Comparison of ENCODE assay signal across 8 mouse cellular contexts in the genomic region with DNA sequence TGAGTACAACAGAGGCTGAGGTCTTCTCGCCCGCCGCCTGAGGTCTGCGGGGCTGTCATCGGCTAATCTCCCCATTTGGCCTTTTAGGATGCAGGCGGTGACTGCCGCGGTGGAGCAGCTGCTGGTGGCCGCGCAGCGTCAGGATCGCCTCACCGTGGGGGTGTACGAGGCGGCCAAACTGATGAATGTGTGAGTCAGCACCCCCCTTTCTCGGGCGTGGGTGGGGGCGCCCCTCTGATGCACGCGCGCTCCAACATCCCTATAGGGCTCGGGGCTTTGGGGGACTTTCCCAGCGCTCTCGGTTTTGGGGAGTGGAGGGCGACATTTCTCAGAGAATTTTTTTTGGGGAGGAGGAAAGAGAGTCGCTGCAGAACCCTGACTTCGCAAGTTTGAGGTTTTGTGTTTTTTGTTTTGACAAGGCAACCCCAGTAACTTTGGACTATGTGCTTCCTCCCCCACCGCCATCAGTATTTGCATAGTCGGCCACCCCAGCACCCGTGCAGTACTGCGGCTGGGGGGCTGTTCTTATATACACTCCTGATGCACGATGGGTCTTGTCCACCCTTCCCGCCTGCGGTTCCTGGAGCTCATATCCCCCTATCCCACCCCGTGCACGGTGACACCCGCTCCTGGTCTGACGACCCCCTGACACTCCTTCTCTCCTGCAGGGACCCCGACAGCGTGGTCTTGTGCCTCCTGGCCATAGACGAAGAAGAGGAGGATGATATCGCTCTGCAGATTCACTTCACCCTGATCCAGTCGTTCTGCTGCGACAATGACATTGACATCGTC. TPM values are rescaled to one million over a fixed set of nuclear protein-coding genes. Genes with fewer than 3 reads are reported as not detected.
DNase-seq lines count a peak whose midpoint lies in the region; ATAC-seq and TF ChIP-seq lines count a peak whose summit lies in the region.

No protein-coding gene starts in this region.

- no peak for ATAC-seq in kidney, embryonic 14.5 days (ENCODE audit: low FRiP score, low TSS enrichment)
- no peak for ATAC-seq in embryonic facial prominence, embryonic 12.5 days (ENCODE audit: insufficient number of reproducible peaks, insufficient read depth, low FRiP score, low TSS enrichment)
- ATAC-seq in midbrain, postnatal 0 days (ENCODE audit: low FRiP score): no peak

- peaks cover 42% of the 10 kb centered on the region for H3K4me1 ChIP-seq in kidney, embryonic 14.5 days (ENCODE audit: control insufficient read depth, insufficient read depth, low read length)
- peaks cover 7 to 47% of the 10 kb centered on the region in 2 experiments; a peak in 3 of 4 replicates for H3K4me1 ChIP-seq in ES-E14 (ENCODE audit: control insufficient read depth in 2 of 2, insufficient read depth in 2 of 2, low read length in 2 of 2, poor library complexity in 1 of 2)
- H3K4me1 ChIP-seq in embryonic facial prominence, embryonic 12.5 days: peaks cover 55% of the 10 kb centered on the region
- H3K4me1 ChIP-seq in limb, embryonic 10.5 days: peaks cover 75% of the 10 kb centered on the region
- H3K4me1 ChIP-seq in midbrain, postnatal 0 days (ENCODE audit: insufficient read depth, low read length): peaks cover 11% of the 10 kb centered on the region; the same call in 1 of the 2 replicates

- TF ChIP-seq CTCF in midbrain, postnatal 0 days (IDR thresholded peaks at IDR 0.05): no peak

- H3K36me3 ChIP-seq in kidney, embryonic 14.5 days (ENCODE audit: control insufficient read depth, insufficient read depth, low read length): no peaks in the 10 kb centered on the region
- H3K36me3 ChIP-seq in ES-E14 (ENCODE audit: control insufficient read depth, insufficient read depth, low read length, poor library complexity, severe bottlenecking): peaks cover 10% of the 10 kb centered on the region; the same call in 1 of the 2 replicates
- no peaks in the 10 kb centered on the region for H3K36me3 ChIP-seq in embryonic facial prominence, embryonic 12.5 days
- no peaks in the 10 kb centered on the region for H3K36me3 ChIP-seq in limb, embryonic 10.5 days
- H3K36me3 ChIP-seq in midbrain, postnatal 0 days (ENCODE audit: insufficient read depth, low read length): no peaks in the 10 kb centered on the region

- H3K4me2 ChIP-seq in kidney, embryonic 14.5 days (replicated peaks; ENCODE audit: low read depth, low read length): peak overlapping the region; percentile 85
- H3K4me2 ChIP-seq in embryonic facial prominence, embryonic 12.5 days (replicated peaks): peak overlapping the region; percentile 84
- peak overlapping the region; percentile 87 for H3K4me2 ChIP-seq in midbrain, postnatal 0 days (ENCODE audit: low read depth, low read length, poor library complexity, severe bottlenecking)

- peak overlapping the region; percentile 62 for H3K9ac ChIP-seq in kidney, embryonic 14.5 days (ENCODE audit: low read depth, low read length)
- peak overlapping the region; percentile 72 for H3K9ac ChIP-seq in ES-E14 (ENCODE audit: insufficient read depth, low read depth, low read length, poor library complexity, severe bottlenecking)
- H3K9ac ChIP-seq in embryonic facial prominence, embryonic 12.5 days: peak overlapping the region; percentile 63
- peak overlapping the region; percentile 40; the same call in 1 of the 2 replicates for H3K9ac ChIP-seq in midbrain, postnatal 0 days (replicated peaks; ENCODE audit: low read length, poor library complexity, severe bottlenecking)

- no peak for DNase-seq in kidney, postnatal 36 days
- no peak for DNase-seq in ES-E14 (ENCODE audit: low read depth, low spot score)
- DNase-seq in heart, postnatal 10 days: peak; percentile 55 to 66
- DNase-seq in limb, embryonic 10.5 days (ENCODE audit: low spot score): peak; percentile 59
- DNase-seq in midbrain, postnatal 0 days (ENCODE audit: low spot score): no peak
- DNase-seq in yolk sac, embryonic 10.5 days (ENCODE audit: low spot score): no peak

- 2% methylated on average over 45 of the region's 45 CpGs for WGBS in kidney, embryonic 14.5 days
- 2% methylated on average over 45 of the region's 45 CpGs for WGBS in embryonic facial prominence, embryonic 12.5 days
- under 1% methylated on average over 45 of the region's 45 CpGs for WGBS in limb, embryonic 10.5 days
- under 1% methylated on average over 42 of the region's 45 CpGs for WGBS in midbrain, postnatal 0 days

- in situ Hi-C loops in ES-E14 (cut with MboI; ENCODE audit: low sequenced_read_pairs in 2 of 2, unreplicated experiment in 2 of 2): no loop called here

- H3K27ac ChIP-seq in kidney, embryonic 14.5 days (ENCODE audit: low read depth, low read length): no peak overlapping the region
- no peak overlapping the region for H3K27ac ChIP-seq in ES-E14 (ENCODE audit: insufficient read depth, low read depth, low read length, poor library complexity, severe bottlenecking)
- 0 out of 2 replicates have a peak overlapping the region, but pooled peaks have one; percentile 23 for H3K27ac ChIP-seq in embryonic facial prominence, embryonic 12.5 days
- H3K27ac ChIP-seq in limb, embryonic 10.5 days: peak overlapping the region; percentile 61; the same call in 1 of the 2 replicates
- H3K27ac ChIP-seq in midbrain, postnatal 0 days (ENCODE audit: low read depth, low read length): no peak overlapping the region

- peak overlapping the region; percentile 46 for H3K4me3 ChIP-seq in kidney, embryonic 14.5 days (ENCODE audit: low read length)
- peak overlapping the region; percentile 84 to 85 for H3K4me3 ChIP-seq in ES-E14 (ENCODE audit: insufficient read depth in 1 of 2, low read depth in 1 of 2, low read length in 2 of 2, poor library complexity in 1 of 2, severe bottlenecking in 1 of 2)
- H3K4me3 ChIP-seq in embryonic facial prominence, embryonic 12.5 days: peak overlapping the region; percentile 59
- H3K4me3 ChIP-seq in limb, embryonic 10.5 days: peak overlapping the region; percentile 62
- H3K4me3 ChIP-seq in midbrain, postnatal 0 days (ENCODE audit: low read depth, low read length): peak overlapping the region; percentile 48

- intact Hi-C loops in heart, postnatal 10 days (cut with DNase I): no loop called here

- H3K27me3 ChIP-seq in kidney, embryonic 14.5 days (ENCODE audit: control insufficient read depth, insufficient read depth, low read length): peaks cover 42% of the 10 kb centered on the region
- peaks cover 42% of the 10 kb centered on the region for H3K27me3 ChIP-seq in embryonic facial prominence, embryonic 12.5 days
- peaks cover 55% of the 10 kb centered on the region for H3K27me3 ChIP-seq in limb, embryonic 10.5 days (ENCODE audit: low read depth, poor library complexity, severe bottlenecking)
- H3K27me3 ChIP-seq in midbrain, postnatal 0 days (ENCODE audit: insufficient read depth, low read length): peaks cover 38% of the 10 kb centered on the region

- H3K9me3 ChIP-seq in kidney, embryonic 14.5 days (ENCODE audit: control insufficient read depth, low read length): no peaks in the 10 kb centered on the region
- H3K9me3 ChIP-seq in ES-E14 (ENCODE audit: control insufficient read depth, insufficient read depth, low read depth, low read length): no peaks in the 10 kb centered on the region
- H3K9me3 ChIP-seq in embryonic facial prominence, embryonic 12.5 days: no peaks in the 10 kb centered on the region
- no peaks in the 10 kb centered on the region for H3K9me3 ChIP-seq in limb, embryonic 10.5 days (replicated peaks)
- no peaks in the 10 kb centered on the region for H3K9me3 ChIP-seq in midbrain, postnatal 0 days (ENCODE audit: low read length)

TF ChIP-seq in ES-E14, 5 proteins besides CTCF, POLR2A, EP300 and RAD21:
- TF ChIP-seq HCFC1 (IDR thresholded peaks at IDR 0.05; ENCODE audit: borderline replicate concordance, insufficient read depth, low read length): no peak
- no peak for TF ChIP-seq CHD2 (IDR thresholded peaks at IDR 0.05; ENCODE audit: low read depth, low read length)
- no peak for TF ChIP-seq ZNF384 (IDR thresholded peaks at IDR 0.05; ENCODE audit: low read depth, low read length)
- no peak for TF ChIP-seq ZC3H11A (IDR thresholded peaks at IDR 0.05; ENCODE audit: borderline replicate concordance, low read depth, low read length)

RNA-seq across cellular contexts. Expression of a gene that starts 0.7 kb away (rescaled TPM):
- 16.1 and 16.3 TPM in 2 replicates for polyA plus RNA-seq in kidney, embryonic 14.5 days (2014; fragmentation: Nextera tagmentation; extraction: Ambion mirVana)
- 26.4 and 36.0 TPM in 2 replicates for total RNA-seq in ES-E14 (2012; rRNA removed)
- 15.9 and 20.5 TPM in 2 replicates for polyA plus RNA-seq in embryonic facial prominence, embryonic 12.5 days (2016; fragmentation: Nextera tagmentation; extraction: Ambion mirVana)
- 10 to 100 TPM; 11.5 to 18.3 TPM for total RNA-seq in heart, postnatal 10 days (2021)
- polyA plus RNA-seq in limb, embryonic 10.5 days (2016; fragmentation: Nextera tagmentation; extraction: Ambion mirVana): 4.5 and 9.8 TPM in 2 replicates
- total RNA-seq in midbrain, postnatal 0 days (2014; rRNA removed): 3.5 and 7.3 TPM in 2 replicates
- 5.0 and 6.4 TPM in 2 replicates for polyA plus RNA-seq in midbrain, postnatal 0 days (2015; fragmentation: Nextera tagmentation; extraction: Ambion mirVana)

RNA-seq across cellular contexts. Expression of a gene that starts 12.5 kb away (rescaled TPM):
- 16.0 and 17.1 TPM in 2 replicates for polyA plus RNA-seq in kidney, embryonic 14.5 days (2014; fragmentation: Nextera tagmentation; extraction: Ambion mirVana)
- 66.5 and 88.2 TPM in 2 replicates for total RNA-seq in ES-E14 (2012; rRNA removed)
- 70.3 TPM in 2 replicates for polyA plus RNA-seq in embryonic facial prominence, embryonic 12.5 days (2016; fragmentation: Nextera tagmentation; extraction: Ambion mirVana)
- 10 to 100 TPM; 10.2 to 11.9 TPM for total RNA-seq in heart, postnatal 10 days (2021)
- polyA plus RNA-seq in limb, embryonic 10.5 days (2016; fragmentation: Nextera tagmentation; extraction: Ambion mirVana): 85.0 and 85.4 TPM in 2 replicates
- total RNA-seq in midbrain, postnatal 0 days (2014; rRNA removed): 40.2 and 47.3 TPM in 2 replicates
- 22.6 and 22.7 TPM in 2 replicates for polyA plus RNA-seq in midbrain, postnatal 0 days (2015; fragmentation: Nextera tagmentation; extraction: Ambion mirVana)

RNA-seq across cellular contexts. Expression of a gene that starts 29.8 kb away (rescaled TPM):
- polyA plus RNA-seq in kidney, embryonic 14.5 days (2014; fragmentation: Nextera tagmentation; extraction: Ambion mirVana): 391 and 501 TPM in 2 replicates
- 219 and 244 TPM in 2 replicates for total RNA-seq in ES-E14 (2012; rRNA removed)
- polyA plus RNA-seq in embryonic facial prominence, embryonic 12.5 days (2016; fragmentation: Nextera tagmentation; extraction: Ambion mirVana): 308 and 322 TPM in 2 replicates
- 100 to 1,000 TPM; 163 to 175 TPM for total RNA-seq in heart, postnatal 10 days (2021)
- polyA plus RNA-seq in limb, embryonic 10.5 days (2016; fragmentation: Nextera tagmentation; extraction: Ambion mirVana): 342 and 401 TPM in 2 replicates
- total RNA-seq in midbrain, postnatal 0 days (2014; rRNA removed): 153 and 267 TPM in 2 replicates
- polyA plus RNA-seq in midbrain, postnatal 0 days (2015; fragmentation: Nextera tagmentation; extraction: Ambion mirVana): 362 and 384 TPM in 2 replicates

RNA-seq across cellular contexts. Expression of a gene that starts 58.9 kb away (rescaled TPM):
- polyA plus RNA-seq in kidney, embryonic 14.5 days (2014; fragmentation: Nextera tagmentation; extraction: Ambion mirVana): 0.08 and 0.10 TPM in 2 replicates
- total RNA-seq in ES-E14 (2012; rRNA removed): 0.26 TPM in 1 of 2 replicates, not detected in the other
- 0.09 and 0.10 TPM in 2 replicates for polyA plus RNA-seq in embryonic facial prominence, embryonic 12.5 days (2016; fragmentation: Nextera tagmentation; extraction: Ambion mirVana)
- not detected for total RNA-seq in heart, postnatal 10 days (2021)
- polyA plus RNA-seq in limb, embryonic 10.5 days (2016; fragmentation: Nextera tagmentation; extraction: Ambion mirVana): 0.04 TPM in 2 replicates
- total RNA-seq in midbrain, postnatal 0 days (2014; rRNA removed): 0.09 and 0.11 TPM in 2 replicates
- 0.27 and 0.31 TPM in 2 replicates for polyA plus RNA-seq in midbrain, postnatal 0 days (2015; fragmentation: Nextera tagmentation; extraction: Ambion mirVana)

Comparison
In these comparisons a context has a peak if more than half of its experiments do, and no peak if none do; other contexts are left out.
1. H3K27ac ChIP-seq: peak in embryonic facial prominence, embryonic 12.5 days (single experiment) and limb, embryonic 10.5 days (single experiment); none in kidney, embryonic 14.5 days (single experiment), ES-E14 (single experiment) and midbrain, postnatal 0 days (single experiment).
2. DNase-seq: peak in heart, postnatal 10 days (2 of 2) and limb, embryonic 10.5 days (single experiment); none in kidney, postnatal 36 days (0 of 2), ES-E14 (single experiment), midbrain, postnatal 0 days (single experiment) and yolk sac, embryonic 10.5 days (single experiment).
3. Peak in every context shown above with its lines, with median percentiles within 50 percentile points of each other: H3K4me2 ChIP-seq, H3K4me3 ChIP-seq and H3K9ac ChIP-seq.